Mouse (Mus musculus) brain, adult 2 months (tissue): ENCODE measurements around the gene Ptprg.
A peak's percentile ranks its signal among the peaks of the same experiment; 100 is the strongest.

Experiments
- DNase-seq: peaks from one replicate; pipeline ENCODE4 v3.0.0; 2011; ENCODE audit warnings: low read depth, low spot score

The Ptprg gene

DNA sequence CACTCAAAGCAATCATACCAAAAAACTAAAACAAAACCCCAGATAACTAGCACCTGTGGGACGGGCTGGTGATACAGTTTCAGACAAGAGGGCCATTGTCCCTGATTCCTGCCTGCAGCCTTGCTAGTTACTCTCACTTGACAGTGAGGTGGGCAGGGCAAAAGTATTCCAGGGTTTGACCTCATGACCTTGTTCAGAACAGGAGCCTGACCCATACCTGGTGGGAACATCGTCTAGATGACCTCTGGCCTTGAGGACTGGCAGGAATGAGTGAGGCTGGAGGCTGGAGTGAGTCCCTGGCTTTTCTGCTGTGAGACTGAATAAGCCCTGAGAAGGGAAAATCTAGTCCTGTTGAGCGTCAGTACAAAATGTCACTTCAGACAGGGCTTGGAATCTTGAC is 11.1 kb downstream of the Ptprg start:
- DNase-seq = no peak

DNA sequence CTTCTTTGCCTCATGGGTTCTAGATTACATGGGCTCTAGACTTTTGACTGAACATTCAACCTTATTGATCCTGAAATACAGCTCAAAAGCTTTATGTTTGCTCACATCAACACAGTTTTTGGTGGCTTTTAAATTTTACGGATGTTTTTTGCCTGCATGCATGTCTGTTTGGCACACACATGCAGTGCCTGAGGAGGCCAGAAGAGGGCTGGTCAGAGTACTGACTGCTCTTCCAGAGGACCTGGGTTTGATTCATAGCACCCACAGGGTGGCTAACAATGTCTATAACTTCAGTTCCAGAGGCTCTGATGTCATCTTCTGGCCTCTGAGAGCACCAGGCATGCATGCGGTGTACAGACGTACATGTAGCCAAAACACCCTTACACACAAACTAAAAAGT is 12.0 kb downstream of the Ptprg start:
- no peak for DNase-seq

DNA sequence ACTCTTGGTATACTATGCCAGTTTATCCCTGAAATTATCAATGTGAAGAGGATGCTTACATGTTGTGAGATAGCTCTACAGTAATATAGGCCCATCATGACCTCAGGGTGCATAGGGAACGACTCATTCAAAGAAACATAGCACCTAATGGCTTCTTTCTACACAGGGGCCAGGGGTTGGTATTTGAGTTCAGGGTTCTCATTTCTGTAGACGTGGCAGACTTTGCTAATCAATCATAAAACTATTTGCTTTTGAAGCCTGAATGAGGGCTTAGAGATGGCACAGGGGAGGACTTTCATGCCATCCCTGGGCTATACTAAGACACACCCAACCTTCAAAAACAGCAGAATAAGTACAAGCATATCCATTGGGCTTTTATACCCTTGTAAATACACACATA is 16.4 kb downstream of the Ptprg start:
- DNase-seq = no peak

DNA sequence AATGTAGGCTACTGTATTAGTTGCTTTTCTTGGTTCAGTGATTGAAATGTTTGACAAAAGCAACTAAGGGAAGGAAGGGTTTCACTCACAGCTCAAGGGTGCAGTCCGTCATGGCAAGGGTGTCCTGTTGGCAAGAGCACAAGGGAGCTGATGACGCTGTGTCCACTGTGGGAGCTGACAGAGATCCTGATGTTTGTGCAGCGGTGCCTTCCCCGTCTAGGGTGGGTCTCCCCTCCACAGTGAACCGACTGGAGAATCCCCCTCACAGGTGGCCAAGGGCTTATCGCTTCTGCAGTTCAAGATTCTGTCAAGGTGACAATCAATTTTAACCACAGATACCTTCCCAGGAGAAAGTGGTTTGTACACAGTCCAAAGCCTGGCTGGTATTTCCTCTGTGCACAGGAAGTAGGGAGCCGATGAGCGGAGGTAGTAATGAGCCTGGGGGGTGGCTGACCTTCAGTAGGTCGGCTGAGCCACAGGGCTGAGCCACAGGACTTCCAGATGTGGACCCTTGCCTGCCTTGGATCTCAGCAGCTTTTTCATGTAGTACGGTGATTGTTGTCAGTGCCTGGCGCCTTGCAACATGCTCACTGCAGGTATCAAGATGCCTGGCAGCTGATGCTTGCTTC is 18.5 kb downstream of the Ptprg start:
- DNase-seq = no peak

DNA sequence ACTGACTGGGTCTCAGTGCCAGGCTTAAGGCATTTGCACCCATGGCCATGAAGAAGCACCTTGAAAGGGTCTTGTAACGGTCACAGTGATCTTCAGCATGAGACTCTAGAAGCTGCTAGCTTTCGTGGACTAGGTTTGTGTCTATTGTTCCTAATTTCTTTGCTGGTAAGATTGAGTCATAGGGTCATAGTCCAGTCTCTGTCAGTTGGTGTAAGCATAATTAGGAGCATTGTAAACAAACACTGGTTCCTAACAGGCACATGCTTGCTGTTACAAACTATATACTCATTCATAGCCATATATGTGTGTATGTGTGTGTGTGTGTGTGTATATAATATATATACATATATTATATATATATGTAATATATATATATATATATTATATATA is 19.1 kb downstream of the Ptprg start:
- no peak for DNase-seq

DNA sequence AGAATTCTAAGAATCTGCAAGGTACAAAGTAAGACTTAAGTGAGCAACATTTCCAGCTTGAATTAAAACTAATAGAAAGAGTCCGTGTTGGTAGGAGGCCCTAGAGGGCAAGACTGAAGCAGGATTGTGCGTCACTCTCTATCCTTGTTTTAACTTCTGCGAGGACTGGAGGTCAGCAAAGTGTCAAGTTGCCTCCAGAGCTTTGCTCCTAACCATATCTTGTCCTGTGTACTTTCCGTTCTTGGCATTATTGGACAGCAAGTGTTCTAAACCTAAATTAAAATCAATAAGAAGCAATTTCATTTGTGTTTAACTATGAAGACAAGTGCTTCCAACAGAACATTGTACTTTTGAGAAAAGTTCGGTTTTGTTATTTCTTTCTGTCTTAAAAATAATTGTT is 20.4 kb downstream of the Ptprg start:
- DNase-seq = no peak

DNA sequence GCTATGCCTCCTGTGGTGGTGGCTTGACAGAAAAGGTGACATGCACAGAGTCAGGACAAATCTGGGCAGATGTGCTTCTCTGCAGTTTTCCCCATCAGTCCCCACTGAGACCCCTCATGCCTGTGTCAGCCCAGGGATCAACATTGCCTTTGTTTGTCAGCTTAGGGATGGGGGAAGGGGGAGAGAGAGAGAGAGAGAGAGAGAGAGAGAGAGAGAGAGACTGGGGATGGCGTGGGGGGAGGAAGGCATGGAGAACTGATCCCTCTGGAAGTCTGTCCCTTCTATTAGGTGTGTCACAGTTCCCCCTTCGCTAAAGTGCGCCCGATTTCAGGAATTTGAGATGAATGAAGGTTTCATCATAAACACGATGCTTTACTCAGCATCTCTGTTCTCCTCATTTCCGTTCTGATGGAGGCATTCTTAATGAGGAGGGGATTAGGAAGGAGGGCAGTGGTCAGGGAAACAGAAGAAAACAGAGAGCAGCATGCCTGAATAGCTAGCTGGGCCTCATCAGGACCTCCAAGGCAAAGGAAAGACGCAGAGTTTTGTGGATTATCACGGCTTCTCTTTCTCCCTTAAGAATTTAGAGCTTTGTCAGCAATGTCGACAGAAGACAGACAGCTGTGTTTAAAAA is 24.1 kb downstream of the Ptprg start:
- DNase-seq = no peak

DNA sequence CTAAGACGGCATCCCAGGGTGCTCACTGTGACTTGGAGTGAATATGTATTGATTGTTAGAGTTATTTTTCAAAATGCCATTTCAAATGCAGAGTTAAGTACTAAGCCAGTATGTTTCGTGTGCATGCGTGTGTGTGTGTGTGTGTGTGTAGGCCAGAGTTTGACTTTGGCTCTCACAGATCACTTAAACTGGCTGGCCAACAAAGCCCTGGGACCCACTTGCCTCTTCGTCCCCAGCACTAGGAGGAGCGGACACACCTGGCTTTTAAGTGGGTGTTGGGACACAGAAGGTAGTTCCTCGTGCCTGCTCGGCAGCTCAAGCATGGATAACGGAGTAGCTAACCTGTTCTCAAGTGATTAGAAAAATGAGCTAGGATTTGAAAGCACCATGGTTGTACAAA is 24.6 kb downstream of the Ptprg start:
- DNase-seq = no peak

DNA sequence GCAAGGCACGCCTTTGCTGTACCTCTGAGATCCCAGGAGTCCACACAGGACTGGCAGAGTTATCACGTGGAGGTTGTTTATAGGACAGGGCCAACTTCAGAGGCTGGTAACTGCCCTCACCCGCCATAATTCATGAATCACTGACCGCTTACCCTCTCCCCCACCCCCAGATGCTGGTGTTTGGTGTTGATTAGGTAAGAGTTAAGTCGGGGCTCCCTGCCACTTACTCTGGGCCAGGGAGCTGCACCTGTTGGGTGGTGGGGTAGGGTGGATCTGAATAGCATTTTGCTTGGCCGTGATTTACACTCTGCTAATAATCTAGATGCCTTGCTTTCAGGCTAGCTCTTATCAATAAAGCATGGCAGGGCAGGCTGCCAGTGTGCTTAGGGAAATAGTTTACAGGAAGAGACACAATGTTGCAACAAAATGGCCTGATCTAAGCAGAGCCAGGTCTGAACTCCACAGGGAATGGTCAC is 25.2 kb downstream of the Ptprg start:
- no peak for DNase-seq

DNA sequence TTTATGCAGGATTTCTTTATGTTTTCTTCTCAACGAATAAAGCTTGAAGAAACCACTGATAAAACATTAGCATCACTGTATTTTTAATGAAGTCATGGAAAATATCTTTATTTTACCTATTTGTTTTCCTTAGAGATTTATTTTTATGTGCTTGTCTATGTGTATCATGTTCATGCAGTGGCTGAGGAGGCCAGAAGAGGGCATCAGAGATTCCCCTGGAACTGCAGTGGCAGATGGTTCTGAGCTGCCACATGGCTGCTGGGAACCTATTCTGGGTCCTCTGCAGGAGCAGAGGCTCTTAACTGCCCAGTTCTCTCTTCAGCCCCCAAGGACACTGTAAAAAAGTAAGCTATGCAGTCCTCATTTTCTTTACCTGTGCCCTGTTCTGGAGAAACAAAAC is 26.6 kb downstream of the Ptprg start:
- no peak for DNase-seq

DNA sequence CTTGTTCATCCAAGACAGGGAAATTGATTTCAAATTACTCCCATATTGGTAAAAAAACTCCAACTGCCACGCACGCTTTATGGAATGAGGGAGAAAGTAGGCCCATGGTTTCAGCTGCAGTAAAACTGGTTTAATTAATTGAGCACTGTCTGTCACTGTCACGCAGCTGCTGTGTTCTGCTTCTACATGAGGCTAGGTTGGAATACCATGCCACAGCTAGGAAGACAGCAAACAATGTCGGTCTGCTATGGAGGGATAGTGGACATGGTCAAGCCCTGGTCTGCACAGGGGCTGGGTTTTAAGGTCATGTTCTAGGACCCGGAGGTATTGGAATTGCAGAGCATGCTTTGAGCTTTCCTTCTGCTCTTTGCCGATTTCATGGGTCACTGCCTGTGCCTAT is 30.9 kb downstream of the Ptprg start:
- DNase-seq = no peak

DNA sequence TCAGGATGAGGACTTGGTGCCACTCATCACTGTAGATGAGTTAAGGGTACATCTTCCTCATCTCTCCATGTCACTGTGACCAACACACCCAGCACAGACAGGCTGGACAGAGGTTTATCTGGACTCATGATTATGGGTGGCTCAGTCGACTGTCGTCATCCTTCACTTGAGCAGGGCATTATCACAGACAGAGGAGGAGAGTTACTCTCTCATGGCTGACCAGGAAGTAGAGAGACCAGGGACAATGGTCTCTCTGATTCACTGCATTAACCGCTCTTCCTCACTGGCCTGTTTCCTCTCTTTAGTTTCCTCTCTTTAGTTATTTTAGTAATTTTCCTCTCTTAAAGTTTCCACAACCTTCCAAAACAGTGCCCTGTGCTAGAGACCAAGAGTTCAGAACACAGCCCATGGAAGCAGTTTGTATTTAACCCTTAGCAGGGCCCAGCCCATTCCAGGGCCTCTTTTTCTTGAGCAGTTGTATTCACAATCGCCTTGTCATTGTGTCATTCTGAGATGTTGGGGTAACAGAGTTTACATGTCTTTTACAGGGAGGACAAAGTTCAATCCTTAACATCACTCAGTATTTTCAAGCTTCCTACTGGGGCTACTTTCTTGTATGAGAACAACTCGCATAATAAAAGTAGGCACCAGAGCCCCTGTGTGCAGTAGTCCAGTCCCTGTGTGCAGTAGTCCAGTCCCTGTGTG is 31.7 kb downstream of the Ptprg start:
- DNase-seq = no peak

DNA sequence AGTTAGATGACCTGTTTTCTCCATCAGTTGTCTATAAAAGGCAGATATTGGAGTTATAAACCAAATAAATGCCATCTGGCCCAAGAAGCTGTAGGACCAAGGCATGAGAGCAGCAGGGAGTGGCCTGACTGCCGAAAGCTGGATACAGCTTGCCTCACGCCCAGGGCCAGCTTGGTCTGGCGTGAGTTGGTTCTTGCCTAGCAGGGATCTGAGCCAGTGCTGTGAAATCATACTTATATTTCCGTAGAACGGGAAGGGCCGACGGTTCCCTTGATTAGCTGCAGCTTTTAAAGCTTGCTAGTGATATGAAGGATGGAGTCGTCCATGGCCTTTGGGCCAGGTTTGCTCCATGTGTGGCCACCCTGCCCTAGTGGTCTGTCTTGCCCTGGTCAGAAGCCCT is 37.1 kb downstream of the Ptprg start:
- peak; percentile 48 for DNase-seq

DNA sequence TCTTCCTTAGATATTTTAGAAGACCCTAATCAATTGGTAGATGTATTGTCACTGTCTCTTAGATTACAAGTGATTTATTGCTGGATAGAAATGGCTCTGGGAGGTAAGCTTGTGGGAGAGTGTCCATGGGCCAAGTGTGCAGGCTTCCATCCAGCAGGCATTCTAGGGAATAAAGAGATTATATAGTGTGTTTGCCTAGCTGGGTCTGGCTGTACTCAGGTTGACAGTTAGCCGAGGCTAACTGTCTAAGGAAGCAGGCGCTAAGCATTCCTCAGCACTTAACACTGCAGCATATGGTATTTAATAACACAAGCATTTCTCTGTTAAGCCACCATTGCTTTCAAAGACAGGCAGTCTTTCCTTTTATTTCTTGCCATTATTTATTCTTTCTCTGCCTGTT is 39.3 kb downstream of the Ptprg start:
- no peak for DNase-seq

DNA sequence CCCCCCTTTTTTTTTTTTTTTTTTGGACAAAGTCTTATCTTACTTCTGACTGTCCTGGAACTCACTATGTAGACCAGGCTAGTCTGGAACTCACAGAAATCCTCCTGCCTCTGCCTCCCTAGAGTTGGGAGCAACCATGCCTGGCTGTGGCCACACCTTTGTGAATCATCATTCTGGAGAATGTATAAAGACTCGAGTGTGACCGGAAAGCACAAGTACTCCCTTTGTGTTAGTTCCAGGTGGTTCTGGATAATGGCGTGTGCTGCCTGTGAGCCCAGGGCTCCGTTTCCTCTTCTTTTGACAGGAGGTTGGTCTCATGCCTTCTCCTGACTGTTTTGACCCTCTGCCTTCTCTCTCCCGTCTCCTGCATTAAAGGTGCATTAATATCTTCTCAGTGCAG is 41.0 kb downstream of the Ptprg start:
- DNase-seq = no peak

DNA sequence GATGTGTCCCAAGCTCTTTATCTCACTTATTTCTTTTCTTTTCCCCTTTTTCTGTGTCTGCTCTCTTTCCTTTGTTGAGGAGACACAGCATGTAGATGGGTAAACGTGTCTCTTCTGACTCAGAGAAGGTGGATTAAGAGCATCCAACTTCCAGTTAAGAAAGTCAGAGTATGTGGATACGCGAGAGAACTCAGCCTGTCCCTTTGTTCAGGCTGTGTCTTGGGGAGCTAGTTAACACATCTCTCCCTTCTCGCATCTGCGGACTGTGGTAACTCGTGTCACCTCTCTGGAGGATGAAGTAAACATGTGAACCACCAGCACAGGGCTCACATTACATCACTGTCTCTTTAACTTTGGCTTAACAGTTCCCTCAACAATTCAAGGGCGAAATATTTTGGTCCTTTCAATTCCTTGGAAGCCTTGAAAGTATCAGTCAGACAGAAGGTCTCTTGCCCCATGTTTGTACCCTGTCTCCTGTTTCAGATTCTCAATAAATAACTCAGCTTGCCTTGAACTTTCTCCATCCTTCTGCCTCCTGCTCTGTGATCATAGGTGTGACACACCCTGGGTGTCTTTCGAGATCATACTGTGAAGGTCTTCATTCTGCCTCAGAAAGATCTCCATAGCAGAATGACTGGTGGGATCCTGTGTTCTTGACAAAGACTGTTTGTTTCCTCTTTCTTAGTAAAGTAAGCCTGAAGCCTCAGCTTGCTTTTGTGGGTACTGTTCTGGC is 51.0 kb downstream of the Ptprg start:
- DNase-seq = no peak

DNA sequence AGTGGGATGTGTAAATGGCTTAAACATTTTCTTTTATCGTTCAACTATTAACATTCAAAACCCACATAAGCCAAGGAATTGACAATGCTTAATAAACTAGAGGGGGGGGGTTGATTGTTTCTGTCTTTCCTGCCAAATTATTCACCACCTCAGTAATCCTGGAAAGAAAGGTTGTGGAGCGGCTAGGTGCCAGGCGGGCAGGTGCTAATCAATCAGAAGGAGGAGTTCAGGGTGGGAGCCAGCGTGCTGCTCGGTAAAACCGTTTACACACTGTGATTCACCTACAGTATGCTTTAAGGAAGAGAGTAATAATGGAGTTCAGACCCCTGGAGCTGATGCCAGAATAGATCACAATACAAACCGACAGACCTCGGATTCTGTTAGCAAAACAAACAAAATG is 55.0 kb downstream of the Ptprg start:
- no peak for DNase-seq

DNA sequence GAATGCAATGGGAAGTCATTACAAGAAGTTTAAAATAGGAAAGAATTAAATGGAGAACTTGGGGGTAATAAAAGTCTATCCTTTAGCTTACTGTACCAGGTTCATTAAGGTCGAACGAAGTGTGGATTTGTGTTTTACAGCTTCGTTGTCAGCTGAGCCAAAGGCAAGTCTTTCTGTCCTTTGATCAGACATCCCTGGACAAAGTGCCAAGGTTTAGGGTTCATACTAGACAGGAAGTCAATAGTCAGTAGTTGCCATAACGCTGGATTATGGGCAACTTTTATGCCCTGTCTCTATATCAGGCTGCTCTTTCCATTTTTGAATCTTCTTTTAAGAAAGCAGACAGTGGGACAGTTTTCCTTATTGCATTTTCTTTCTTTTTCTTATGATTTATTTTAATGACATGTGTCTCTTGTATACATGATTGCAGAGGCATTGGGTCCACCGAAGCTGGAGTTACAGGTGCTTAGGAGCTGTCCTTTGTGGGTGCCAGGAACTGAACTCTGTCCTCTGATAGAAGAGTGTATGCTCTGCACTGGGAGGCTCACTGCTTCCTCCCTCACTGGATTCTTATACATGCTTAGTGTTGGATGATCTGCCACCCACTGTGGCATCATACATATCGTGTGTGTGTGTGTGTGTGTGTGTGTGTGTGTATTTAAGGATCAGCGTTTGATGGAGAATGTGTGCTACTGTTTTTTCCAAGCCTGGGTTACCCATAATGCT is 56.7 kb downstream of the Ptprg start:
- no peak for DNase-seq

DNA sequence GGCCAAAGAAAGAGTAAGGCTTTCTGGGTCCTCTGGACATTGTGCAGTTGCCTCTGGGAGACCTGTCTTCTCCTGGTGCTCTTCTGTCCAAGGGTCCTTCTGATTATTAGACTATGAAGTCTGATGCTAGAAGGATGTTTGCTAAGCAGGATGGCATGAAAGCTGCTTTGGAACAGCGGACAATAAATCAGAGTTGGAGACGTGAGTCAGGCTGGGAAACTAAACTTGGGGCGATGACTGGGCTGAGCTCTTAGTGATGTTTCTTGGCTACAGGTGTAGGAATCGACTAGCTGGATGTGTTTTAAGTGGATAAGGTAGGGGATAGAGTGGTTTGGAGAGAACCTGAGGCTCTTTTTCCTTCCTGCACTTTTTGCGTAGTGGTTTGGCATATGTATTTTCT is 59.1 kb downstream of the Ptprg start:
- no peak for DNase-seq

DNA sequence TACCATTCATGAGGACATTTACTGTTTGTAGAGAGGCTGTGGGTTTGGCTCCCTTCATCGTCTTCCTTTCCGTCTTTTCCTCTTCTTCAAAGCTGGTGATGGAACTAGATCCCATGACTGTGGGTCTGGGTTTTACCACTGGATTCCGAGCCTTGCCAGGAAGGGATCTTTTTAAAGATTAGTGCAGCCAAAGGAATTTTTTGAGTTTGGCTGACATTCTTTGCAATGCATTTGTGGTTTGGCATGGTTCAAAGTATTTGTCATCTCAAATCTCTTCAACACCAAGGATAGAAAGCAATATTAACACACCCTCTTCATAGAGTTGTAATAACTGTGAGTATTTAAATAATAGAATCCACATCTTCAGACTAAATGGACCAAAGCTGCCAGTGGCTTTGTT is 59.8 kb downstream of the Ptprg start:
- DNase-seq = no peak

DNA sequence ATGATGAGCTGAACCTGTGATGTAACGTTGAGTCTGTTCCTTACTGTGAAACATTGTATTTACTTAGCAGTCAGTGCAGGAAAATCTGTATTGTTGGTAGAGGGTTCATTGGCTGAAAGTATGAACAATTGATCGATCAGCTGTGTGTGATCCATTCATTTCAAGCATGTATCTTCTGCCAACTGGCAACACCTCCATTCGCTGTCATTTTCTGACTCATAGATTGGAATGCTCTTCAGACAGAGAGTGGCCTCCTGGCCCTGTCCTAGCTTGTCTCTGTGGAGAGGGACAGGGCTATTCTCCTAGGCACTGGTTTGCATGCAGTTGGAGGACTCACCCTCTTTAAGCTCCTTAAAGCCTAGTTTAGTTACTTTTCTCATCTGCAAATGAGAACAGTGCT is 62.4 kb downstream of the Ptprg start:
- no peak for DNase-seq

DNA sequence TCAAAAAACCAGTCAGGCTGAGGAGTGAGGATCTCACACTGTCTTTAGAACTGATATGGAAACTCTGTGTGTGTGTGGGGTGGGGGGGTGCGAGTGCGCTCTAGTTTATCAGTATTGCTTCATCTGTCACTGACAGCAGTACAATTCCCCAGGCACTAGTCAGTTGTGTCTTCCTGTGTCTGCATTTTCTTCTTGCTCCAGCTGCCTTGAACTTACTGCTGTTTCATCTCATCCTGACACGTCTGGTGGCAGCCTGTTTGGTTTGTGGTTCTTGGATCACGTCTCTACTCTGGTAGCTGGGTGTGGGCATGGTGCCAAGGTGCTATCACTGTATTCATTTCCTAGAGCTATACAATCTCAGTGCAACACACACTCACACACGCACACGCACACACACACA is 64.0 kb downstream of the Ptprg start:
- DNase-seq = peak; percentile 44
